Mouse (Mus musculus) intestine, embryonic 15.5 days (tissue): ENCODE results near the gene Dgat2. TPM values are rescaled to one million over a fixed set of nuclear protein-coding genes. Genes with fewer than 3 reads are reported as not detected.

Experiments
- ATAC-seq: fragments of 200-750 bp; cut with Nextera tagmentation; 2 replicates; pipeline ENCODE4 v1.8.0; 2017; ENCODE audit warnings: moderate TSS enrichment, moderate library complexity
- H3K27ac ChIP-seq: fragments of 300-500 bp; sonication (generic); 2 replicates; pipeline ENCODE4 v1.5.1; 2015; ENCODE audit warnings: mild to moderate bottlenecking, inconsistent platforms
- H3K27me3 ChIP-seq: fragments of 300-500 bp; sonication (generic); replicated peaks from 2 replicates; pipeline ENCODE4 v1.6.1; 2015; ENCODE audit warnings: inconsistent platforms
- H3K36me3 ChIP-seq: fragments of 300-500 bp; sonication (generic); 2 replicates; pipeline ENCODE4 v1.6.1; 2015; ENCODE audit warnings: inconsistent platforms
- H3K4me1 ChIP-seq: fragments of 300-500 bp; sonication (generic); replicated peaks from 2 replicates; pipeline ENCODE4 v1.6.1; 2015; ENCODE audit warnings: inconsistent platforms
- H3K4me2 ChIP-seq: fragments of 300-500 bp; sonication (generic); replicated peaks from 2 replicates; pipeline ENCODE4 v1.6.1; 2015; ENCODE audit warnings: mild to moderate bottlenecking, inconsistent platforms
- H3K4me3 ChIP-seq: fragments of 300-500 bp; sonication (generic); replicated peaks from 2 replicates; pipeline ENCODE4 v1.5.1; 2015; ENCODE audit warnings: inconsistent platforms
- H3K9ac ChIP-seq: fragments of 300-500 bp; sonication (generic); 2 replicates; pipeline ENCODE4 v1.6.1; 2015; ENCODE audit warnings: inconsistent platforms
- H3K9me3 ChIP-seq: fragments of 300-500 bp; sonication (generic); 2 replicates; pipeline ENCODE4 v1.6.1; 2016; ENCODE audit warnings: inconsistent platforms
- WGBS: fragments of 180-500 bp; shearing (Covaris S2); methylation state at CpG from one replicate; pipeline ENCODE4 v1.1.7; 2015; 5-methylcytosine and 5-hydroxymethylcytosine counted together
- polyA plus RNA-seq: library from polyadenylated mRNA; unstranded; fragments of >200 nt; fragmentation: Nextera tagmentation; extraction: Ambion mirVana; gene quantifications from 2 replicates; pipeline ENCODE4 v1.2.1, GENCODE M21; 2015

Gene Dgat2
- polyA plus RNA-seq = 176 and 204 TPM in 2 replicates

- ATAC-seq = peak; percentile 93
- H3K9ac ChIP-seq = peak within 1 kb of the TSS; percentile 91
- WGBS = under 1% methylated on average over 63 of the region's 63 CpGs
- H3K4me1 ChIP-seq = 0 out of 2 replicates have a peak, but pooled peaks cover 6% of the 10 kb centered on the region
- no peaks in the 10 kb centered on the region for H3K9me3 ChIP-seq
- no peaks in the 10 kb centered on the region for H3K36me3 ChIP-seq
- H3K27me3 ChIP-seq = no peaks in the 10 kb centered on the region
- peak within 1 kb of the TSS; percentile 85 for H3K4me3 ChIP-seq
- H3K4me2 ChIP-seq = peak within 1 kb of the TSS; percentile 94
- peak within 1 kb of the TSS; percentile 81 for H3K27ac ChIP-seq
Observed at GRCm38 (mm10) chr7:99182432-99183172, at the start of gene Dgat2. Dgat2 (minus strand) TSS chr7:99182719.

DNA sequence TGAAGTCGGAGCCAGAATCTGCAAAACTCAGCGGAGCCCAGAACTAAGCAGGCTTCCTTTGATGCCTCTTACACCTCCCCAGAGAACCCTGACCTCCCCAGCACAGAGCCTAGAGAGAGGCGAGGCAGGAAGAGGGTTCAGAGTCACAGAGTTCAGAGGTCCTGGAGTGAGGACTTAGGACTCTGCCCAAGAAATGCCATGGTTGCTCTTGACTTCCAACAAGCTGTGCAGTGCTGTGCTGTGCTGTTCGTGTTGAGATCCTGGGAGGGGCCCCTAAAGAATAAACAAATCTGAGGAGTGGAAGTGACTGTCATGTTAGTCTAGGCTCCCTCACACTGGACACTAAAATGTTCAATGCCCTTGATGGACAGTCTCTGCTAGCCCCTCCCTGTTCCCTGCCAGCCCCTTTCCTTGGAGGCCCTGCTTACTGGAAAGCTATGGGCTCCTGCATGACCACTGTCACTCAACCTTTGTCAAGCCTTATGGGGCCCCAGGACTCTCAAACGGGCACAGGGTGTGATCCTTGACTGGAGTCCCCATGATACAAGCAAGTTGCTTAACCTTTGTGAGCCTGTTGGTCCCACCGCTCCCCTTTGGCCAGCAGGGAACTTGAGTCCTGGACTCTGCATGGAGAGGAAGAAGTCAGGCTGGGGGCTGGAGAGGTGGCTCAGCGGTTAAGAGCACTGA is 47.7 kb upstream of the Dgat2 start:
- Histone ChIP-seq H3K36me3 (no peaks in the 10 kb centered on the region), H3K27ac (peak overlapping the region; percentile 71), H3K4me3 (no peak overlapping the region), H3K4me2 (no peak overlapping the region), H3K27me3 (no peaks in the 10 kb centered on the region), H3K9ac (no peak overlapping the region), H3K9me3 (no peaks in the 10 kb centered on the region), H3K4me1 (peaks cover 12% of the 10 kb centered on the region; the same call in 1 of the 2 replicates)
- peak; percentile 81 for ATAC-seq
- WGBS = 54% methylated on average over 7 of the region's 7 CpGs

DNA sequence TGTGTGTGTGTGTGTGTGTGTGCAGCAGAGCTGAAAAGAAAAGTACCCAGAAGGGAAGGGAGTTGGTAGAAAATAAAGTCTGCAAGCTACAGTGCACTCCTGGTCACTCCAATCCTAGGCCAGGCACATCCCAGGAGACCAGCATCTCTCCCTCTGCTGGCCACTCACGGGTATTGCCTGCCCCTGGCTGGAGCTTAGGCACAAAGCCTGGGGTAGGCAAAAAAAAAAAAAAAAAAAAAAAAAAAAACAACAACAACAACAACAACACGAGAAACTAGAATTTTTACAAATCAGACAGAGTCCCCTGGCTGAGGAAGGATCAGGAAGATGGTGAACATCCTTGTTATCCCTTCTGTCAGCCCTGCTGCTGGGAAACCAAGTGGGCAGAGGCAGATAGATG is 46.9 kb upstream of the Dgat2 start:
- Histone ChIP-seq H3K4me3 (no peak overlapping the region), H3K27me3 (no peaks in the 10 kb centered on the region), H3K36me3 (no peaks in the 10 kb centered on the region), H3K27ac (peak overlapping the region; percentile 71; the same call in 1 of the 2 replicates), H3K9me3 (no peaks in the 10 kb centered on the region), H3K4me2 (no peak overlapping the region), H3K4me1 (peaks cover 16% of the 10 kb centered on the region; the same call in 1 of the 2 replicates), H3K9ac (no peak overlapping the region)
- WGBS = 12% methylated on average over 2 of the region's 2 CpGs
- no peak for ATAC-seq

DNA sequence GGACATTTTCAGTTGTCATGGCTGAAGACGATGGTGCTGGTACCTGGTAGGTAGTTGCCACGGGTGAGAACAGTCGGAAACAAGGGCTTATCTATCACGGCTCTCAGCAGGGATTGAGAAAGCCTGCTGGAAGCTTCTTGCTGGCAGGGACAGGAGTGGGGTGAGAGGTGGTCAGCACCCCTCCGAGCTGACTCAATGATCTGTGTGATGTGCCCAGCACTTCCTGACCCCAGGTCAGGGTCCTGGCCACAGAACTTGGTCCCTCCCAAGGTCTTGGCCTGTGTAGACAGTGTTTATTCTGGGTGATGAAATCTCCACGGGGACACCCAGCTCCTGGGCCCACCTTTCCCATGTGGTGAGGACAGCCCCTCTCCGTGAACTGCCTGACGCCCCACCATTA is 46.3 kb upstream of the Dgat2 start:
- 76% methylated on average over 8 of the region's 8 CpGs for WGBS

GRCm38 (mm10) chr7:99227267-99227666 is 44.7 kb upstream of the Dgat2 start:
- no peaks in the 10 kb centered on the region for H3K36me3 ChIP-seq
- H3K27me3 ChIP-seq = no peaks in the 10 kb centered on the region
- no peak overlapping the region for H3K4me2 ChIP-seq
- WGBS = 95% methylated on average over 4 of the region's 4 CpGs
- no peak overlapping the region for H3K27ac ChIP-seq
- H3K4me3 ChIP-seq = no peak overlapping the region
- no peaks in the 10 kb centered on the region for H3K9me3 ChIP-seq
- H3K4me1 ChIP-seq = peaks cover 16% of the 10 kb centered on the region; the same call in 1 of the 2 replicates
- no peak for ATAC-seq
- H3K9ac ChIP-seq = no peak overlapping the region

More for the DNA sequence above, 46.3 kb upstream of the Dgat2 start:
- Histone ChIP-seq H3K27ac (no peak overlapping the region), H3K36me3 (no peaks in the 10 kb centered on the region), H3K4me1 (peaks cover 16% of the 10 kb centered on the region; the same call in 1 of the 2 replicates), H3K9me3 (no peaks in the 10 kb centered on the region), H3K9ac (no peak overlapping the region), H3K27me3 (no peaks in the 10 kb centered on the region), H3K4me2 (no peak overlapping the region), H3K4me3 (no peak overlapping the region)
- no peak for ATAC-seq

DNA sequence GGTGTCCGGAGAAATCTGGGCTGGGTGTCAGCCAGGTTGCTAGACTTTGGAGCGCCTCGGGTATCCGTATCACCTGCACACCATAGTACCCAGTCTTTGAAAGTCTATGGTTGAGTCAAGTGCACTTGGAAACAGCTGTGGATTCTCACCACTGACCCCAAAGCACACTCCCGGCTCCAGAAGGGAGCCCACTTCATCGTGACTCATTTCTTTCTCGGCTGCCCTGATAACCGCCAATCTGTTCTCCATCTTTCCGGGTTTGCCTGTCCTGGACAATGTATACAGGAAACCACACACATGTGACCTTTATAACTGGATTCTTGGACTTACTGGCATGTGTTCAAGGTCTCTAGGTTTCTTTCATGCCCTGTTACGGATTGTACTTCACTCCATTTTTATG is 44.1 kb upstream of the Dgat2 start:
- no peak overlapping the region for H3K27ac ChIP-seq
- 70% methylated on average over 10 of the region's 10 CpGs for WGBS
- H3K9ac ChIP-seq = no peak overlapping the region

DNA sequence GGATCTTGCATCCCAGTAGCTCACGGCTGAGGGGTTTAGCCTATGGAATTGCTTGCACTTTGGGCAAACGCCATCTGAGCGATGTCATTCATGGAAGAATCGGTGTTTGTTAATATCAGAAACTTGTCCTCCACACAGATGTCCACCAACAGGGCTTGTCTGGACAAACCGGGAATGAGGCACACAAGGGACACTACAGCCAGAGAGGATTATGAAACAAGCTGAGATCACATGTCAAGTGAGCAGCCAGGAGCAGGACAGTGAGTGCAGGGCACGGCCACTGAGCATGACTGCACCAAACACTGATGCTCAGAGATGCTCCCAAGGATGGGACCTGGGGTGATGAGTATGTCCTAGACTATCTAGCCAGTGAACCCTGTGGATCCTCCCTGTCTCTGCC is 42.9 kb upstream of the Dgat2 start:
- H3K4me1 ChIP-seq = peaks cover 16% of the 10 kb centered on the region; the same call in 1 of the 2 replicates
- H3K27ac ChIP-seq = 0 out of 2 replicates have a peak overlapping the region, but pooled peaks have one; percentile 65
- 63% methylated on average over 6 of the region's 6 CpGs for WGBS
- no peaks in the 10 kb centered on the region for H3K36me3 ChIP-seq
- H3K27me3 ChIP-seq = no peaks in the 10 kb centered on the region
- no peak overlapping the region for H3K4me2 ChIP-seq
- no peak for ATAC-seq
- no peak overlapping the region for H3K4me3 ChIP-seq
- H3K9me3 ChIP-seq = no peaks in the 10 kb centered on the region
- H3K9ac ChIP-seq = no peak overlapping the region

More for the DNA sequence above, 44.1 kb upstream of the Dgat2 start:
- Histone ChIP-seq H3K27me3 (no peaks in the 10 kb centered on the region), H3K4me3 (no peak overlapping the region), H3K4me1 (peaks cover 16% of the 10 kb centered on the region; the same call in 1 of the 2 replicates), H3K9me3 (no peaks in the 10 kb centered on the region), H3K4me2 (no peak overlapping the region), H3K36me3 (no peaks in the 10 kb centered on the region)
- no peak for ATAC-seq

GRCm38 (mm10) chr7:99224648-99225190 is 42.2 kb upstream of the Dgat2 start:
- WGBS = 29% methylated on average over 1 of the region's 1 CpGs
- Histone ChIP-seq H3K9ac (no peak overlapping the region), H3K4me1 (peaks cover 13% of the 10 kb centered on the region; the same call in 1 of the 2 replicates), H3K27ac (peak overlapping the region; percentile 65), H3K9me3 (no peaks in the 10 kb centered on the region), H3K4me3 (no peak overlapping the region), H3K27me3 (no peaks in the 10 kb centered on the region), H3K36me3 (no peaks in the 10 kb centered on the region), H3K4me2 (0 out of 2 replicates have a peak overlapping the region, but pooled peaks have one; percentile 4)
- ATAC-seq = peak; percentile 90

GRCm38 (mm10) chr7:99224225-99224624 is 41.7 kb upstream of the Dgat2 start:
- H3K4me2 ChIP-seq = no peak overlapping the region
- H3K4me3 ChIP-seq = no peak overlapping the region
- H3K9ac ChIP-seq = no peak overlapping the region
- 63% methylated on average over 7 of the region's 7 CpGs for WGBS
- peak overlapping the region; percentile 65; the same call in 1 of the 2 replicates for H3K27ac ChIP-seq
- H3K4me1 ChIP-seq = peaks cover 11% of the 10 kb centered on the region; the same call in 1 of the 2 replicates
- H3K27me3 ChIP-seq = no peaks in the 10 kb centered on the region
- peak; percentile 24 for ATAC-seq
- no peaks in the 10 kb centered on the region for H3K36me3 ChIP-seq
- no peaks in the 10 kb centered on the region for H3K9me3 ChIP-seq

- no peaks in the 10 kb centered on the region for H3K36me3 ChIP-seq
- no peak overlapping the region for H3K4me2 ChIP-seq
- no peak overlapping the region for H3K9ac ChIP-seq
- no peaks in the 10 kb centered on the region for H3K9me3 ChIP-seq
- H3K4me1 ChIP-seq = peaks cover 17% of the 10 kb centered on the region
- no peak overlapping the region for H3K27ac ChIP-seq
- no peaks in the 10 kb centered on the region for H3K27me3 ChIP-seq
- ATAC-seq = no peak
- 71% methylated on average over 3 of the region's 3 CpGs for WGBS
- no peak overlapping the region for H3K4me3 ChIP-seq
Observed at GRCm38 (mm10) chr7:99217338-99218074, 35.0 kb upstream of the Dgat2 start.

DNA sequence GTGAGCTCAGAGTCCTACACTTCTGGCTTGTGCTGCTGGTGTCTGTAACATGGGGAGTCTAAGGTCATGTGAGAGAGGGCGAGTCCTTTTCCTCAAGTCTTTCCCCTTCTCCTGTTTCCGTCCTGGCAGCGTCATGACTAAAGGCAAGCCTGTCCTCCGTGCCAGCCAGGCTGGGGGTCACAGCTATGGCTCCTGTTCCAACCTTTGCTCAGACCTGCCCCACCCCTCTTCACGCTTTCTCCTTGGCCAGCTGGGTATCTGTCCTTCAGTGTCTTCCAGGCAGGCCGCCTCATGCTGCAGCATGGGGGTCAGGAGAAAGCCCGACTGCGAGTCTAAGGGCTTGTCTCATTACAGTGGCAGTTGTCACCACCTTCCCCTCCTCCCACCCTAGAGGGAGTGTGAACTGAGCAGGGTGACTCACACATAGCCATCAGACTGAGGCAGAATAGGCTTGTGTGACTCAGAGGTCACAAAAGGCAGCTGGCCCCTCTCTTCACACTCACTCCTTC is 32.9 kb upstream of the Dgat2 start:
- H3K9me3 ChIP-seq = no peaks in the 10 kb centered on the region
- no peaks in the 10 kb centered on the region for H3K36me3 ChIP-seq
- no peaks in the 10 kb centered on the region for H3K27me3 ChIP-seq
- H3K4me1 ChIP-seq = peaks cover 17% of the 10 kb centered on the region
- peak; percentile 75 for ATAC-seq
- H3K27ac ChIP-seq = peak overlapping the region; percentile 77
- WGBS = 45% methylated on average over 8 of the region's 8 CpGs
- H3K9ac ChIP-seq = no peak overlapping the region
- 0 out of 2 replicates have a peak overlapping the region, but pooled peaks have one; percentile 9 for H3K4me2 ChIP-seq
- no peak overlapping the region for H3K4me3 ChIP-seq
